Mouse (Mus musculus): ENCODE measurements around the gene Oosp2. TPM values are rescaled to one million over a fixed set of nuclear protein-coding genes. Genes with fewer than 3 reads are reported as not detected.

Gene Oosp2
- not detected in 2 replicates for polyA plus RNA-seq (2016; fragmentation: Nextera tagmentation; extraction: Ambion mirVana)

- no peak within 1 kb of the TSS for H3K4me3 ChIP-seq
- no peak for ATAC-seq (ENCODE audit: insufficient number of reproducible peaks, low FRiP score)
- no peaks in the 10 kb centered on the region for H3K36me3 ChIP-seq
- H3K27me3 ChIP-seq (replicated peaks), result no peaks in the 10 kb centered on the region
- no peaks in the 10 kb centered on the region for H3K9me3 ChIP-seq (replicated peaks)
- H3K9ac ChIP-seq, result no peak within 1 kb of the TSS
- no peak within 1 kb of the TSS for H3K4me2 ChIP-seq
- no peaks in the 10 kb centered on the region for H3K4me1 ChIP-seq (replicated peaks)
- 78% methylated on average over 5 of the region's 5 CpGs for whole genome bisulfite sequencing
- H3K27ac ChIP-seq (ENCODE audit: poor library complexity, severe bottlenecking), result no peak within 1 kb of the TSS
Observed at GRCm38 (mm10) chr19:11660459-11660858, at the start of gene Oosp2. TSS of gene Oosp2 (minus strand) at chr19:11660559.

- ATAC-seq (ENCODE audit: insufficient number of reproducible peaks, low FRiP score), result no peak
- WGBS, result 86% methylated on average over 6 of the region's 6 CpGs
- H3K36me3 ChIP-seq, result no peaks in the 10 kb centered on the region
- no peaks in the 10 kb centered on the region for H3K27me3 ChIP-seq (replicated peaks)
- no peak overlapping the region for H3K9ac ChIP-seq
- H3K27ac ChIP-seq (ENCODE audit: poor library complexity, severe bottlenecking), result no peak overlapping the region
- H3K4me2 ChIP-seq, result no peak overlapping the region
- H3K9me3 ChIP-seq (replicated peaks), result no peaks in the 10 kb centered on the region
- H3K4me3 ChIP-seq, result no peak overlapping the region
- no peaks in the 10 kb centered on the region for H3K4me1 ChIP-seq (replicated peaks)
Observed at GRCm38 (mm10) chr19:11698342-11698741, 38.0 kb upstream of the Oosp2 start.

GRCm38 (mm10) chr19:11696755-11697154, 36.4 kb upstream of the Oosp2 start, which contains the start of gene Oosp3:
TSS of gene Oosp3 (plus strand) at chr19:11697055.
- Histone ChIP-seq H3K9me3 (replicated peaks) (no peaks in the 10 kb centered on the region), H3K4me3 (no peak within 1 kb of the TSS), H3K4me2 (no peak within 1 kb of the TSS), H3K36me3 (no peaks in the 10 kb centered on the region), H3K4me1 (replicated peaks) (no peaks in the 10 kb centered on the region), H3K27ac (ENCODE audit: poor library complexity, severe bottlenecking) (no peak within 1 kb of the TSS), H3K27me3 (replicated peaks) (no peaks in the 10 kb centered on the region), H3K9ac (no peak within 1 kb of the TSS)
- 78% methylated on average over 2 of the region's 2 CpGs for WGBS
- no peak for ATAC-seq (ENCODE audit: insufficient number of reproducible peaks, low FRiP score)

- 58% methylated on average over 1 of the region's 1 CpGs for WGBS
- no peak overlapping the region for H3K4me2 ChIP-seq
- H3K9me3 ChIP-seq (replicated peaks), result no peaks in the 10 kb centered on the region
- ATAC-seq (ENCODE audit: insufficient number of reproducible peaks, low FRiP score), result no peak
- no peak overlapping the region for H3K27ac ChIP-seq (ENCODE audit: poor library complexity, severe bottlenecking)
- no peak overlapping the region for H3K4me3 ChIP-seq
- H3K9ac ChIP-seq, result no peak overlapping the region
- H3K36me3 ChIP-seq, result no peaks in the 10 kb centered on the region
- no peaks in the 10 kb centered on the region for H3K27me3 ChIP-seq (replicated peaks)
- H3K4me1 ChIP-seq (replicated peaks), result no peaks in the 10 kb centered on the region
Observed at GRCm38 (mm10) chr19:11691454-11691853, 31.1 kb upstream of the Oosp2 start.

GRCm38 (mm10) chr19:11690839-11691238, 30.5 kb upstream of the Oosp2 start, which contains the start of gene Oosp1:
TSS of gene Oosp1 (minus strand) at chr19:11691150.
- no peak within 1 kb of the TSS for H3K4me2 ChIP-seq
- H3K9me3 ChIP-seq (replicated peaks), result no peaks in the 10 kb centered on the region

GRCm38 (mm10) chr19:11661562-11661961, 1.2 kb upstream of the Oosp2 start:
- ATAC-seq (ENCODE audit: insufficient number of reproducible peaks, low FRiP score), result no peak
- H3K36me3 ChIP-seq, result no peaks in the 10 kb centered on the region
- H3K27me3 ChIP-seq (replicated peaks), result no peaks in the 10 kb centered on the region
- no peak overlapping the region for H3K4me2 ChIP-seq
- H3K4me1 ChIP-seq (replicated peaks), result no peaks in the 10 kb centered on the region
- no peak overlapping the region for H3K4me3 ChIP-seq
- no peak overlapping the region for H3K27ac ChIP-seq (ENCODE audit: poor library complexity, severe bottlenecking)
- no peak overlapping the region for H3K9ac ChIP-seq
- H3K9me3 ChIP-seq (replicated peaks), result no peaks in the 10 kb centered on the region

More at GRCm38 (mm10) chr19:11690839-11691238, 30.5 kb upstream of the Oosp2 start, which contains the start of gene Oosp1:
- H3K4me3 ChIP-seq, result no peak within 1 kb of the TSS
- H3K27ac ChIP-seq (ENCODE audit: poor library complexity, severe bottlenecking), result no peak within 1 kb of the TSS
- 63% methylated on average over 5 of the region's 5 CpGs for WGBS
- no peaks in the 10 kb centered on the region for H3K4me1 ChIP-seq (replicated peaks)
- no peaks in the 10 kb centered on the region for H3K27me3 ChIP-seq (replicated peaks)
- H3K9ac ChIP-seq, result no peak within 1 kb of the TSS
- no peak for ATAC-seq (ENCODE audit: insufficient number of reproducible peaks, low FRiP score)
- no peaks in the 10 kb centered on the region for H3K36me3 ChIP-seq

- WGBS, result 61% methylated on average over 2 of the region's 2 CpGs
- Histone ChIP-seq H3K4me3 (no peak overlapping the region), H3K27me3 (replicated peaks) (no peaks in the 10 kb centered on the region), H3K36me3 (no peaks in the 10 kb centered on the region), H3K9ac (no peak overlapping the region), H3K4me2 (no peak overlapping the region), H3K9me3 (replicated peaks) (no peaks in the 10 kb centered on the region), H3K27ac (ENCODE audit: poor library complexity, severe bottlenecking) (no peak overlapping the region), H3K4me1 (replicated peaks) (no peaks in the 10 kb centered on the region)
- no peak for ATAC-seq (ENCODE audit: insufficient number of reproducible peaks, low FRiP score)
Observed at GRCm38 (mm10) chr19:11659142-11659541, 1.2 kb downstream of the Oosp2 start.

GRCm38 (mm10) chr19:11649564-11649963, 10.8 kb downstream of the Oosp2 start:
- H3K4me1 ChIP-seq (replicated peaks), result no peaks in the 10 kb centered on the region
- 71% methylated on average over 4 of the region's 4 CpGs for WGBS
- H3K4me2 ChIP-seq, result no peak overlapping the region
- H3K9me3 ChIP-seq (replicated peaks), result no peaks in the 10 kb centered on the region
- no peak for ATAC-seq (ENCODE audit: insufficient number of reproducible peaks, low FRiP score)
- no peak overlapping the region for H3K9ac ChIP-seq
- no peak overlapping the region for H3K4me3 ChIP-seq
- H3K27me3 ChIP-seq (replicated peaks), result no peaks in the 10 kb centered on the region
- no peak overlapping the region for H3K27ac ChIP-seq (ENCODE audit: poor library complexity, severe bottlenecking)
- H3K36me3 ChIP-seq, result no peaks in the 10 kb centered on the region

- Histone ChIP-seq H3K4me1 (replicated peaks) (no peaks in the 10 kb centered on the region), H3K9ac (no peak overlapping the region), H3K36me3 (no peaks in the 10 kb centered on the region), H3K27ac (ENCODE audit: poor library complexity, severe bottlenecking) (no peak overlapping the region), H3K4me3 (no peak overlapping the region), H3K4me2 (no peak overlapping the region), H3K9me3 (replicated peaks) (0 out of 2 replicates have a peak, but pooled peaks cover 3% of the 10 kb centered on the region), H3K27me3 (replicated peaks) (no peaks in the 10 kb centered on the region)
- WGBS, result 73% methylated on average over 3 of the region's 3 CpGs
- no peak for ATAC-seq (ENCODE audit: insufficient number of reproducible peaks, low FRiP score)
Observed at GRCm38 (mm10) chr19:11646166-11646565, 14.2 kb downstream of the Oosp2 start.

- ATAC-seq (ENCODE audit: insufficient number of reproducible peaks, low FRiP score), result no peak
- WGBS, result 59% methylated on average over 1 of the region's 1 CpGs
- no peaks in the 10 kb centered on the region for H3K36me3 ChIP-seq
- no peak within 1 kb of the TSS for H3K4me2 ChIP-seq
- no peak within 1 kb of the TSS for H3K4me3 ChIP-seq
- no peak within 1 kb of the TSS for H3K9ac ChIP-seq
- no peaks in the 10 kb centered on the region for H3K27me3 ChIP-seq (replicated peaks)
- H3K4me1 ChIP-seq (replicated peaks), result no peaks in the 10 kb centered on the region
- 0 out of 2 replicates have a peak, but pooled peaks cover 3% of the 10 kb centered on the region for H3K9me3 ChIP-seq (replicated peaks)
- no peak within 1 kb of the TSS for H3K27ac ChIP-seq (ENCODE audit: poor library complexity, severe bottlenecking)
Observed at GRCm38 (mm10) chr19:11640732-11641131, 19.6 kb downstream of the Oosp2 start, which contains the start of gene Ms4a3. TSS of gene Ms4a3 (minus strand) at chr19:11640851.

- Histone ChIP-seq H3K27me3 (replicated peaks) (no peaks in the 10 kb centered on the region), H3K36me3 (no peaks in the 10 kb centered on the region), H3K27ac (ENCODE audit: poor library complexity, severe bottlenecking) (no peak overlapping the region), H3K4me2 (no peak overlapping the region), H3K9ac (no peak overlapping the region), H3K9me3 (replicated peaks) (0 out of 2 replicates have a peak, but pooled peaks cover 3% of the 10 kb centered on the region), H3K4me1 (replicated peaks) (no peaks in the 10 kb centered on the region), H3K4me3 (no peak overlapping the region)
- 62% methylated on average over 4 of the region's 4 CpGs for WGBS
- no peak for ATAC-seq (ENCODE audit: insufficient number of reproducible peaks, low FRiP score)
Observed at GRCm38 (mm10) chr19:11639038-11639437, 21.3 kb downstream of the Oosp2 start.

GRCm38 (mm10) chr19:11635572-11635971, 24.8 kb downstream of the Oosp2 start:
- 41% methylated on average over 5 of the region's 5 CpGs for WGBS
- no peak overlapping the region for H3K27ac ChIP-seq (ENCODE audit: poor library complexity, severe bottlenecking)
- H3K9ac ChIP-seq, result no peak overlapping the region
- H3K27me3 ChIP-seq (replicated peaks), result no peaks in the 10 kb centered on the region
- no peak overlapping the region for H3K4me3 ChIP-seq
- no peaks in the 10 kb centered on the region for H3K4me1 ChIP-seq (replicated peaks)
- H3K9me3 ChIP-seq (replicated peaks), result no peaks in the 10 kb centered on the region
- no peaks in the 10 kb centered on the region for H3K36me3 ChIP-seq
- no peak for ATAC-seq (ENCODE audit: insufficient number of reproducible peaks, low FRiP score)
- no peak overlapping the region for H3K4me2 ChIP-seq

All from heart, embryonic 12.5 days (tissue).